Mouse (Mus musculus): Measurements from ENCODE around the gene Foxn2.
"Not testable (repeated sequence)": the region's sequence is repeated elsewhere in the genome, so short reads cannot be mapped to it uniquely, and the experiment has no call there.

Gene Foxn2

GRCm38 (mm10) chr17:88442661-88443060 lies 2.1 kb downstream of the Foxn2 start:
- DNase-seq = no peak

- no peak for DNase-seq
These were observed 2.7 kb downstream of the Foxn2 start for GRCm38 (mm10) chr17:88443186-88443585.

GRCm38 (mm10) chr17:88458079-88458478 lies 17.6 kb downstream of the Foxn2 start:
- DNase-seq = peak in 1 of 2 experiments; percentile 21

- DNase-seq = no peak
These were observed 19.0 kb downstream of the Foxn2 start for GRCm38 (mm10) chr17:88459516-88459915.

GRCm38 (mm10) chr17:88459916-88460901 lies 19.7 kb downstream of the Foxn2 start:
- DNase-seq = no peak

GRCm38 (mm10) chr17:88462658-88463057 lies 22.1 kb downstream of the Foxn2 start:
- peak; percentile 57 to 64 for DNase-seq

GRCm38 (mm10) chr17:88466591-88466990 lies 26.1 kb downstream of the Foxn2 start:
- no peak for DNase-seq

- no peak for DNase-seq
These were observed 27.2 kb downstream of the Foxn2 start for GRCm38 (mm10) chr17:88467696-88468095.

GRCm38 (mm10) chr17:88468655-88469398 lies 28.3 kb downstream of the Foxn2 start:
- DNase-seq = not testable (repeated sequence)

- DNase-seq = no peak
These were observed 33.3 kb downstream of the Foxn2 start for GRCm38 (mm10) chr17:88473766-88474165.

- DNase-seq = no peak
These were observed 36.7 kb downstream of the Foxn2 start for GRCm38 (mm10) chr17:88477165-88477564.

- DNase-seq = no peak
These were observed 37.2 kb downstream of the Foxn2 start for GRCm38 (mm10) chr17:88477699-88478098.

- DNase-seq = no peak
These were observed 38.5 kb downstream of the Foxn2 start for GRCm38 (mm10) chr17:88479040-88479439.

- DNase-seq = no peak
These were observed 39.9 kb downstream of the Foxn2 start for GRCm38 (mm10) chr17:88480369-88480768.

- DNase-seq = no peak
These were observed 40.6 kb downstream of the Foxn2 start for GRCm38 (mm10) chr17:88481062-88481461.

- no peak for DNase-seq
These were observed 41.1 kb downstream of the Foxn2 start for GRCm38 (mm10) chr17:88481587-88481986.

GRCm38 (mm10) chr17:88484539-88484938 lies 44.0 kb downstream of the Foxn2 start:
- DNase-seq = no peak

GRCm38 (mm10) chr17:88484951-88485350 lies 44.4 kb downstream of the Foxn2 start:
- DNase-seq = no peak

- DNase-seq = no peak
These were observed 50.0 kb downstream of the Foxn2 start for GRCm38 (mm10) chr17:88490546-88490945.

- DNase-seq = no peak
These were observed 51.0 kb downstream of the Foxn2 start for GRCm38 (mm10) chr17:88491366-88492106.

- DNase-seq = no peak
These were observed 51.6 kb downstream of the Foxn2 start for GRCm38 (mm10) chr17:88492107-88492460.

- DNase-seq = no peak
These were observed 53.0 kb downstream of the Foxn2 start for GRCm38 (mm10) chr17:88493551-88493950.
